Mouse (Mus musculus) lung, postnatal 0 days (tissue): ENCODE results near the gene Usp39.

Source experiments
- CTCF ChIP-seq: IDR thresholded peaks from 2 replicates; pipeline ENCODE4 v1.5.1; 2016; ENCODE audit warnings: antibody characterized with exemption, mild to moderate bottlenecking
- EP300 ChIP-seq: IDR thresholded peaks from 2 replicates; pipeline ENCODE4 v1.6.1; 2016; ENCODE audit warnings: antibody characterized with exemption, mild to moderate bottlenecking, control low read depth

DNA sequence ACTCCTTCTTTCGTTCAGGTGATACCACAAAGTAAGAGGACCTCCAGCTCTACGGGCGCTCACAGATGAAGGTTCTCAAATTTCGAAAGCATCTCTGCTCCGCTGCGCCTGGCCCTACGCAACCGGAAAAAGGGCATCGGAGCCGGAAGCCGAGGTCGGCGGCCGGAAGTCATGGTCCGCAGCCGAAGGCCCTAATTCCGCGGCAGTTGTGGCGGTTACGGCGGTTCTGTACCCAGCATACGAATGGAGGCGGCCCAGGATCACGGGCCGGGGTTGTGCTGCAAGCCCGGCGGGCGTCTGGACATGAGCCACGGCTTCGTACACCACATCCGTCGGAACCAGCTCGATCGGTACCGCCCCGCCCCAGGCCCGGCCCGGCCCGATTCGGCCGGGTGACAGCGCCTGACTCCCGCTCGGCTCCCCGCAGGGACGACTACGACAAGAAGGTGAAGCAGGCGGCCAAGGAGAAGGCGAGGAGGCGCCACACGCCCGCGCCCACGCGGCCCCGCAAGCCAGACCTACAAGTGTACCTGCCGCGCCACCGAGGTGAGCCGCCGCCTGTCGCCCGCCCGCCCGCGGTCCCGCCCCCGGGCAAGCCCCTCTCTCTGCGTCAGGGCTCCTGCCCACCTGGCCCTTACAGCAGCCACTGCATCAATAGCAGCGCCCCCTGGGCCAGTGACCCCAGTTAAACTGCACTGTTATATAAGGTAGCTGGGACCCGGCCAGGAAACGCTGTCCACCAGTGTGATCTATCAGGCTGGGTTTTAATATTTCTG lies 2.4 kb upstream of the Usp39 start, which contains the start of gene 0610030E20Rik:
- TF ChIP-seq CTCF (peak; percentile 41), EP300 (peak; percentile 29; the same call in 1 of the 2 replicates)
